ENCODE assay signal across 8 mouse cellular contexts in genomic region chr5:134423930-134424329, GRCm38 (mm10). TPM values are rescaled to one million over a fixed set of nuclear protein-coding genes. Genes with fewer than 3 reads are reported as not detected.
DNase-seq lines count a peak whose midpoint lies in the region; ATAC-seq and TF ChIP-seq lines count a peak whose summit lies in the region.

No protein-coding gene starts in this region.

- H3K4me3 ChIP-seq in hindbrain, postnatal 0 days (ENCODE audit: low read length): no peak overlapping the region
- no peak overlapping the region for H3K4me3 ChIP-seq in hindbrain, embryonic 11.5 days (ENCODE audit: low read depth, low read length)
- no peak overlapping the region for H3K4me3 ChIP-seq in intestine, embryonic 15.5 days (replicated peaks)

- no peak overlapping the region for H3K9ac ChIP-seq in hindbrain, postnatal 0 days (replicated peaks; ENCODE audit: low read length)
- H3K9ac ChIP-seq in hindbrain, embryonic 11.5 days (ENCODE audit: low read depth, low read length): no peak overlapping the region
- H3K9ac ChIP-seq in intestine, embryonic 15.5 days: no peak overlapping the region

- TF ChIP-seq CTCF in hindbrain, postnatal 0 days (IDR thresholded peaks at IDR 0.05; ENCODE audit: low read depth): no peak

- intact Hi-C loops in gastrocnemius, postnatal 36 days (cut with DNase I): no loop called here

- DNase-seq in hindbrain, postnatal 0 days (ENCODE audit: low spot score): peak; percentile 71
- DNase-seq in hindbrain, embryonic 11.5 days (ENCODE audit: low spot score): no peak
- DNase-seq in urinary bladder, postnatal 14 days (ENCODE audit: low spot score): peak; percentile 66
- no peak for DNase-seq in urinary bladder, postnatal 25 days (ENCODE audit: low spot score)
- peak; percentile 82 for DNase-seq in gastrocnemius, postnatal 36 days
- peak; percentile 86 for DNase-seq in skeletal muscle tissue, adult 2 months (ENCODE audit: low read depth, low spot score)

- peak overlapping the region; percentile 8; the same call in 1 of the 2 replicates for H3K27ac ChIP-seq in hindbrain, postnatal 0 days
- H3K27ac ChIP-seq in hindbrain, embryonic 11.5 days (ENCODE audit: low read depth, low read length): no peak overlapping the region
- no peak overlapping the region for H3K27ac ChIP-seq in intestine, embryonic 15.5 days

- WGBS in hindbrain, postnatal 0 days: 47% methylated on average over 5 of the region's 5 CpGs
- 89% methylated on average over 5 of the region's 5 CpGs for WGBS in hindbrain, embryonic 11.5 days
- WGBS in intestine, embryonic 15.5 days: 84% methylated on average over 5 of the region's 5 CpGs

- peak; percentile 72 for ATAC-seq in hindbrain, postnatal 0 days
- ATAC-seq in hindbrain, embryonic 11.5 days (ENCODE audit: low FRiP score): no peak
- no peak for ATAC-seq in intestine, embryonic 15.5 days
- ATAC-seq in megakaryocyte-erythroid progenitor cell, adult 5-6 weeks (replicated peaks; ENCODE audit: low FRiP score, low TSS enrichment, poor library complexity, severe bottlenecking): no peak

- H3K4me1 ChIP-seq in hindbrain, postnatal 0 days (ENCODE audit: insufficient read depth, low read length): no peaks in the 10 kb centered on the region
- H3K4me1 ChIP-seq in hindbrain, embryonic 11.5 days (replicated peaks; ENCODE audit: control insufficient read depth, insufficient read depth, low read length): no peaks in the 10 kb centered on the region
- H3K4me1 ChIP-seq in intestine, embryonic 15.5 days (replicated peaks): peaks cover 12% of the 10 kb centered on the region

- H3K4me2 ChIP-seq in hindbrain, postnatal 0 days (ENCODE audit: low read depth, low read length): no peak overlapping the region
- H3K4me2 ChIP-seq in hindbrain, embryonic 11.5 days (replicated peaks; ENCODE audit: low read depth, low read length): no peak overlapping the region
- no peak overlapping the region for H3K4me2 ChIP-seq in intestine, embryonic 15.5 days (replicated peaks)

- no peaks in the 10 kb centered on the region for H3K9me3 ChIP-seq in hindbrain, postnatal 0 days (ENCODE audit: low read length)
- H3K9me3 ChIP-seq in hindbrain, embryonic 11.5 days (ENCODE audit: control insufficient read depth, low read length): no peaks in the 10 kb centered on the region
- no peaks in the 10 kb centered on the region for H3K9me3 ChIP-seq in intestine, embryonic 15.5 days

- H3K36me3 ChIP-seq in hindbrain, postnatal 0 days (ENCODE audit: insufficient read depth, low read length): no peaks in the 10 kb centered on the region
- H3K36me3 ChIP-seq in hindbrain, embryonic 11.5 days (ENCODE audit: control insufficient read depth, insufficient read depth, low read length): no peaks in the 10 kb centered on the region
- peaks cover 7% of the 10 kb centered on the region; the same call in 1 of the 2 replicates for H3K36me3 ChIP-seq in intestine, embryonic 15.5 days

- no peaks in the 10 kb centered on the region for H3K27me3 ChIP-seq in hindbrain, postnatal 0 days (ENCODE audit: insufficient read depth, low read length)
- H3K27me3 ChIP-seq in hindbrain, embryonic 11.5 days (ENCODE audit: control insufficient read depth, insufficient read depth, low read length): no peaks in the 10 kb centered on the region
- H3K27me3 ChIP-seq in intestine, embryonic 15.5 days (replicated peaks): no peaks in the 10 kb centered on the region

RNA-seq across cellular contexts. Expression of gene Gtf2ird1, which starts 32.6 kb away (rescaled TPM):
- 46.4 and 54.4 TPM in 2 replicates for total RNA-seq in hindbrain, postnatal 0 days (2014; rRNA removed)
- 52.7 and 57.7 TPM in 2 replicates for polyA plus RNA-seq in hindbrain, postnatal 0 days (2015; fragmentation: Nextera tagmentation; extraction: Ambion mirVana)
- polyA plus RNA-seq in hindbrain, embryonic 11.5 days (2014; fragmentation: Nextera tagmentation; extraction: Ambion mirVana): 65.3 and 69.3 TPM in 2 replicates
- 1 to 10 TPM; 8.2 to 9.2 TPM for total RNA-seq in gastrocnemius, postnatal 36 days (2021)
- 81.6 and 84.4 TPM in 2 replicates for polyA plus RNA-seq in intestine, embryonic 15.5 days (2015; fragmentation: Nextera tagmentation; extraction: Ambion mirVana)
- total RNA-seq in megakaryocyte-erythroid progenitor cell, adult 5-6 weeks (2014; fragmentation: Nextera tagmentation): 17.7 and 23.1 TPM in 2 replicates
- total RNA-seq in megakaryocyte-erythroid progenitor cell, adult 5-6 weeks (2017): 5.5 and 11.8 TPM in 2 replicates

Comparison
In these comparisons a context has a peak if more than half of its experiments do, and no peak if none do; other contexts are left out.
1. DNase-seq: peak in hindbrain, postnatal 0 days (single experiment), urinary bladder, postnatal 14 days (single experiment), gastrocnemius, postnatal 36 days (2 of 2) and skeletal muscle tissue, adult 2 months (single experiment); none in hindbrain, embryonic 11.5 days (single experiment) and urinary bladder, postnatal 25 days (single experiment).